Comparison of ENCODE assay signal across 24 mouse cellular contexts in genomic region chr5:107097314-107097713, GRCm38 (mm10).
"Had no signal": no experiment of that assay in that cellular context is flagged by ENCODE, and none has a peak within 500 bp of the region (broad histone marks: within the 10 kb centered on the region; RNA-seq: fewer than 3 reads in every experiment).

No protein-coding gene starts in this region.

- H3K27me3 ChIP-seq: heart, embryonic 12.5 days; hindbrain, embryonic 12.5 days; intestine, embryonic 15.5 days had no signal

- H3K4me3 ChIP-seq: gastrocnemius, adult 2 months; heart, embryonic 10.5 days; heart, embryonic 12.5 days; hindbrain, embryonic 10.5 days; hindbrain, embryonic 12.5 days; intestine, embryonic 15.5 days; layer of hippocampus, adult 2 months; left cerebral cortex, adult 2 months; limb, embryonic 10.5 days; limb, embryonic 12.5 days had no signal

- ATAC-seq: hindbrain, embryonic 16.5 days; inflammation-experienced regulatory T-cells, adult 6 months; intestine, embryonic 15.5 days; intestine, postnatal 0 days had no signal

- H3K9me3 ChIP-seq: heart, embryonic 10.5 days; heart, embryonic 12.5 days; hindbrain, embryonic 10.5 days; hindbrain, embryonic 12.5 days; intestine, embryonic 15.5 days; limb, embryonic 10.5 days; limb, embryonic 12.5 days had no signal

- H3K4me2 ChIP-seq: heart, embryonic 12.5 days; hindbrain, embryonic 12.5 days; hindbrain, embryonic 14.5 days; intestine, embryonic 15.5 days; limb, embryonic 12.5 days had no signal

- H3K9ac ChIP-seq: heart, embryonic 12.5 days; hindbrain, embryonic 12.5 days; hindbrain, embryonic 14.5 days; intestine, embryonic 15.5 days; limb, embryonic 12.5 days had no signal

- H3K27ac ChIP-seq: gastrocnemius, adult 2 months; heart, embryonic 10.5 days; hindbrain, embryonic 10.5 days; hindbrain, embryonic 12.5 days; hindbrain, embryonic 14.5 days; intestine, embryonic 15.5 days; left cerebral cortex, adult 2 months; limb, embryonic 10.5 days; limb, embryonic 12.5 days had no signal

- H3K36me3 ChIP-seq: heart, embryonic 10.5 days; heart, embryonic 12.5 days; hindbrain, embryonic 10.5 days; hindbrain, embryonic 12.5 days; intestine, embryonic 15.5 days; limb, embryonic 10.5 days; limb, embryonic 12.5 days had no signal

- DNase-seq: gastrocnemius, adult 2 months; gastrocnemius, postnatal 10 days; gastrocnemius, postnatal 25 days; heart, adult 18-20 months; heart, postnatal 10 days; heart, postnatal 4 days; kidney, adult 18-20 months; kidney, adult 8-10 months; kidney, postnatal 10 days; kidney, postnatal 25 days; kidney, postnatal 4 days had no signal
